Mouse (Mus musculus): ENCODE data around the gene Rabggta.

- TF ChIP-seq CTCF (IDR thresholded peaks at IDR 0.05; ENCODE audit: low read depth, low read length) (no peak), GATA1 (IDR thresholded peaks at IDR 0.05; ENCODE audit: borderline replicate concordance, low read length) (no peak), POLR2AphosphoS5 (IDR thresholded peaks at IDR 0.05; ENCODE audit: insufficient replicate concordance, low read depth, low read length) (no peak), TAL1 (conservative IDR thresholded peaks at IDR 0.05; ENCODE audit: low read depth, low read length) (no peak), GATA2 (IDR thresholded peaks at IDR 0.05; ENCODE audit: borderline replicate concordance, low read depth, low read length) (no peak)
These were observed 23.3 kb upstream of the Rabggta start, which contains the start of the genes Dhrs1 and Nop9 for GRCm38 (mm10) chr14:55745180-55745860.

Measured in G1E (cell line).